9 mouse cellular contexts compared by ENCODE assay signal in genomic region chr12:3887515-3888325, GRCm38 (mm10).
A peak's percentile ranks its signal among the peaks of the same experiment; 100 is the strongest.
DNase-seq lines count a peak whose midpoint lies in the region; ATAC-seq and TF ChIP-seq lines count a peak whose summit lies in the region.
"Had no signal": no experiment of that assay in that cellular context is flagged by ENCODE, and none has a peak within 500 bp of the region (broad histone marks: within the 10 kb centered on the region; RNA-seq: fewer than 3 reads in every experiment).

No protein-coding gene starts in this region.

- peak; percentile 54 for ATAC-seq in lung, embryonic 16.5 days (ENCODE audit: low read depth)
- peak; percentile 75 for ATAC-seq in forebrain, embryonic 16.5 days
- peak; percentile 45 for ATAC-seq in intestine, embryonic 16.5 days
- peak; percentile 81 for ATAC-seq in midbrain, postnatal 0 days (ENCODE audit: low FRiP score)

- H3K9ac ChIP-seq in lung, embryonic 16.5 days (ENCODE audit: low read length), result no peak overlapping the region
- H3K9ac ChIP-seq in forebrain, embryonic 16.5 days (replicated peaks; ENCODE audit: low read depth, low read length), result peak overlapping the region; percentile 24; the same call in 1 of the 2 replicates
- no peak overlapping the region for H3K9ac ChIP-seq in intestine, embryonic 16.5 days (ENCODE audit: low read depth, low read length)
- H3K9ac ChIP-seq in midbrain, postnatal 0 days (replicated peaks; ENCODE audit: low read length, poor library complexity, severe bottlenecking), result 0 out of 2 replicates have a peak overlapping the region, but pooled peaks have one; percentile 44

- 0 out of 2 replicates have a peak, but pooled peaks have one; percentile 1 for TF ChIP-seq CTCF in midbrain, postnatal 0 days (IDR thresholded peaks at IDR 0.05)

- H3K4me2 ChIP-seq in lung, embryonic 16.5 days (ENCODE audit: low read depth, low read length), result 0 out of 2 replicates have a peak overlapping the region, but pooled peaks have one; percentile 4
- peak overlapping the region; percentile 16 for H3K4me2 ChIP-seq in forebrain, embryonic 16.5 days (ENCODE audit: low read length)
- H3K4me2 ChIP-seq in intestine, embryonic 16.5 days (ENCODE audit: low read depth, low read length), result no peak overlapping the region
- peak overlapping the region; percentile 36 for H3K4me2 ChIP-seq in midbrain, postnatal 0 days (ENCODE audit: low read depth, low read length, poor library complexity, severe bottlenecking)

- H3K36me3 ChIP-seq in lung, embryonic 16.5 days (ENCODE audit: control insufficient read depth, insufficient read depth, low read length), result peaks cover 3% of the 10 kb centered on the region; the same call in 1 of the 2 replicates
- no peaks in the 10 kb centered on the region for H3K36me3 ChIP-seq in forebrain, embryonic 16.5 days (ENCODE audit: control insufficient read depth, insufficient read depth)
- H3K36me3 ChIP-seq in intestine, embryonic 16.5 days (ENCODE audit: control insufficient read depth, insufficient read depth, low read length), result peaks cover 4% of the 10 kb centered on the region; the same call in 1 of the 2 replicates
- peaks cover 3% of the 10 kb centered on the region; the same call in 1 of the 2 replicates for H3K36me3 ChIP-seq in midbrain, postnatal 0 days (ENCODE audit: insufficient read depth, low read length)

- 12% methylated on average over 4 of the region's 4 CpGs for WGBS in lung, embryonic 16.5 days
- WGBS in forebrain, embryonic 16.5 days, result 20% methylated on average over 4 of the region's 4 CpGs
- WGBS in intestine, embryonic 16.5 days, result 22% methylated on average over 4 of the region's 4 CpGs
- WGBS in midbrain, postnatal 0 days, result 12% methylated on average over 4 of the region's 4 CpGs

- H3K4me1 ChIP-seq in lung, embryonic 16.5 days (replicated peaks; ENCODE audit: control insufficient read depth, insufficient read depth, low read length), result peaks cover 51% of the 10 kb centered on the region
- H3K4me1 ChIP-seq in forebrain, embryonic 16.5 days (replicated peaks; ENCODE audit: control insufficient read depth, insufficient read depth, low read length), result peaks cover 56% of the 10 kb centered on the region
- peaks cover 60% of the 10 kb centered on the region for H3K4me1 ChIP-seq in intestine, embryonic 16.5 days (ENCODE audit: control insufficient read depth, insufficient read depth, low read length)
- peaks cover 50% of the 10 kb centered on the region for H3K4me1 ChIP-seq in midbrain, postnatal 0 days (ENCODE audit: insufficient read depth, low read length)

- peak overlapping the region; percentile 37 for H3K27ac ChIP-seq in lung, embryonic 16.5 days (ENCODE audit: low read length)
- H3K27ac ChIP-seq in forebrain, embryonic 16.5 days (ENCODE audit: low read length), result peak overlapping the region; percentile 92
- peak overlapping the region; percentile 77 for H3K27ac ChIP-seq in intestine, embryonic 16.5 days (ENCODE audit: low read length)
- H3K27ac ChIP-seq in midbrain, postnatal 0 days (ENCODE audit: low read depth, low read length), result peak overlapping the region; percentile 95

- no peaks in the 10 kb centered on the region for H3K27me3 ChIP-seq in lung, embryonic 16.5 days (ENCODE audit: control insufficient read depth, insufficient read depth, low read depth, low read length)
- H3K27me3 ChIP-seq in forebrain, embryonic 16.5 days (replicated peaks; ENCODE audit: control insufficient read depth, insufficient read depth, low read length), result no peaks in the 10 kb centered on the region
- no peaks in the 10 kb centered on the region for H3K27me3 ChIP-seq in intestine, embryonic 16.5 days (replicated peaks; ENCODE audit: control insufficient read depth, insufficient read depth, low read length)
- no peaks in the 10 kb centered on the region for H3K27me3 ChIP-seq in midbrain, postnatal 0 days (ENCODE audit: insufficient read depth, low read length)
- H3K27me3 ChIP-seq: CH12.LX had no signal

- no peak overlapping the region for H3K4me3 ChIP-seq in lung, embryonic 16.5 days (ENCODE audit: low read length)
- no peak overlapping the region for H3K4me3 ChIP-seq in forebrain, embryonic 16.5 days (replicated peaks; ENCODE audit: low read length)
- H3K4me3 ChIP-seq in intestine, embryonic 16.5 days (ENCODE audit: low read length), result no peak overlapping the region
- no peak overlapping the region for H3K4me3 ChIP-seq in midbrain, postnatal 0 days (ENCODE audit: low read depth, low read length)

- DNase-seq in lung, postnatal 14 days, result no peak
- DNase-seq in left cerebral cortex, postnatal 10 days (ENCODE audit: extremely low spot score in 1 of 2, low spot score in 2 of 2), result peak; percentile 47 to 76
- peak; percentile 94 for DNase-seq in midbrain, postnatal 0 days (ENCODE audit: low spot score)
- DNase-seq in spleen, adult 18-20 months, result no peak
- no peak for DNase-seq in spleen, postnatal 14 days (ENCODE audit: low spot score in 2 of 2)

- intact Hi-C loops in left cerebral cortex, postnatal 10 days (cut with DNase I), result no loop called here

- H3K9me3 ChIP-seq in lung, embryonic 16.5 days (ENCODE audit: control insufficient read depth, low read length), result no peaks in the 10 kb centered on the region
- H3K9me3 ChIP-seq in forebrain, embryonic 16.5 days (ENCODE audit: control insufficient read depth, low read length), result no peaks in the 10 kb centered on the region
- no peaks in the 10 kb centered on the region for H3K9me3 ChIP-seq in intestine, embryonic 16.5 days (ENCODE audit: control insufficient read depth, low read length)
- H3K9me3 ChIP-seq in midbrain, postnatal 0 days (ENCODE audit: low read length), result no peaks in the 10 kb centered on the region

Comparison
In these comparisons a context has a peak if more than half of its experiments do, and no peak if none do; other contexts are left out.
1. H3K27ac ChIP-seq: peak in every context shown above with its lines; median percentile 95 in midbrain, postnatal 0 days; 92 in forebrain, embryonic 16.5 days; 77 in intestine, embryonic 16.5 days; 37 in lung, embryonic 16.5 days.
2. H3K9ac ChIP-seq: peak in forebrain, embryonic 16.5 days (single experiment) and midbrain, postnatal 0 days (single experiment); none in lung, embryonic 16.5 days (single experiment) and intestine, embryonic 16.5 days (single experiment).
3. DNase-seq: peak in left cerebral cortex, postnatal 10 days (2 of 2) and midbrain, postnatal 0 days (single experiment); none in lung, postnatal 14 days (single experiment), spleen, adult 18-20 months (0 of 2) and spleen, postnatal 14 days (0 of 2).
4. Peak in every context shown above with its lines, with median percentiles within 50 percentile points of each other: ATAC-seq.